Mouse (Mus musculus) gastrocnemius, adult 8-10 months (tissue): Measurements from ENCODE around the gene Fbxo46. TPM values are rescaled to one million over a fixed set of nuclear protein-coding genes. Genes with fewer than 3 reads are reported as not detected.

Source experiments
- DNase-seq, 2 experiments: peaks; one replicate each; pipeline ENCODE4 v3.0.0; 2022; ENCODE audit warnings: low spot score in 2 of 2
- microRNA-seq: library from miRNA; unstranded; fragments of <30 nt; microRNA quantifications from one replicate; pipeline ENCODE4 v1.2.0, GENCODE M21; 2022
- total RNA-seq, 4 experiments: library from RNA; stranded (reverse); gene quantifications; 2 replicates each; pipeline ENCODE4 v1.2.4; 2022

Fbxo46 gene
- total RNA-seq, 4 experiments from 2014 or later: 2.2 to 2.9 (median 2.3) TPM

DNA sequence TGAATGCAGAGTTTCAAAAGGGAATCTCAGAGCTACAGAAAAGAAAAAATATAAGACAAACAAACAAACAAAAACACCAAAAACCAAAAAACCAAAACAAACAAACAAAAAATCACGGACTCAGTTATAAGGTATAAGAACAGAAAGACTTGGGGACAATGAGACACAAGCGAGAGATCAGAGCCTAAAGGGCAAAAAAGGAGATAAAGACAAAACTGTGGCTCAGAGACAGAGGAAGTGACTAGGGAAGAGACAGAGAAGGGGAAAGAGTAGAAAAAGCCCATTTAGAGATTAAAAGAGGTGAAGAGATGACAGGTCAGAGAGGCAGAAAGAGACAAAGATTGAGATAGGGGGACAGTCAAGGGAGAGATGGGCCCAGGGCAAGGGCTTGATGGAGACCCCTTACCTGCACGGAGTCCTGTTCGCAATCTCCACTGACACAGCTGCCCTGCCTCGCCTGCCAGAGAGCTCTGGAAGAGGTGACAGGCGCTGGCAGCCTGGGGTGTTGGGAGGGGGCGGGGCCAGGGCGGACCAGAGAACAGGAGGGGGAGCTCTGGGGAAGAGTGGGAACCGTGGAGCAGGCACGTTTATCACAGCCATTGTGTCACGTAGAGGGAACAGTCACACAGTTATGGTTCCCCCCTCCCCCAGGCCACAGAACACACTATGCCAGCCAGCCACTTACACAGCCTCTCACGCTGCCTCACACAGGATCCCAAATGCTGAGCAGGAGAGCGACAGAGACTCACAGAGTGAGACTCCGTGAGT lies 46.2 kb downstream of the Fbxo46 start, which contains the start of gene Gipr:
Gipr (minus strand) TSS at position 472 of the 768 bp plus-strand sequence.
- DNase-seq: no peak

DNA sequence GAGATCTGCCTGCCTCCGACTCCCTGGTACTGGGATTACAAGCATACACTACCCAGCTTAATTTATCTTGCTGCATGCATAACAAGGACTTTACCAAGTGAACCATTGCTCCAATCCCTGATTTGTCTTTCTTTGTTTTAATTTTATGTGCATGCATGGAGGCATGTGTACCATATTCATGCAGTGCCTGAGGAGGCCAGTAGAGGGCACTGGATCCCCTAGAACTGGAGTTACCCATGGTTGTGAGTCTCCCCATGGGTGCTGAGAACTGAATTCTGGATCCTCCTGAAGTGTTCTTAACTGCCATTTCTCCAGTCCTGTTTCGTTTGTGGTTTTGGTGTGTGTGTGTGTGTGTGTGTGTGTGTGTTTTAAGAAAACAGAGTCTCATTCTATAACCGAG lies 47.3 kb downstream of the Fbxo46 start:
- no peak for DNase-seq

DNA sequence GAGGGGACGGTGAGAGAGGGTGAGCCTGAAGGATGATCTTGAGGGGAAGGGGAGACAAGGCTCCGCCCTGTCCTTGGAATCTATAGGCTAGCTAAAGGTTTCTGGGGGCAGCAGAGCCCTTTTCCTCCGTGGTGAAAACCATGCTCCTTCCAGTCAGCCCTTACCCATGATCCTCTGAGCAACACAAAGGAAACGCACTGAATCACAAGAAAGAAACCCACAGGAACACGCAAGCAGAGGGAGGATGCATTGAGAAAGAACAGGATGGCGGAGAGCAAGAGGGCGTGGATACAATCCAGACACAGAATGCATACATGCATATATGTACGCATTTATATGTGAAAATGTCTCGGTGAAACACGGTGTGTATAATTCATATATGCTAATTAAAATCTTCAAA lies 49.8 kb downstream of the Fbxo46 start:
- no peak for DNase-seq

DNA sequence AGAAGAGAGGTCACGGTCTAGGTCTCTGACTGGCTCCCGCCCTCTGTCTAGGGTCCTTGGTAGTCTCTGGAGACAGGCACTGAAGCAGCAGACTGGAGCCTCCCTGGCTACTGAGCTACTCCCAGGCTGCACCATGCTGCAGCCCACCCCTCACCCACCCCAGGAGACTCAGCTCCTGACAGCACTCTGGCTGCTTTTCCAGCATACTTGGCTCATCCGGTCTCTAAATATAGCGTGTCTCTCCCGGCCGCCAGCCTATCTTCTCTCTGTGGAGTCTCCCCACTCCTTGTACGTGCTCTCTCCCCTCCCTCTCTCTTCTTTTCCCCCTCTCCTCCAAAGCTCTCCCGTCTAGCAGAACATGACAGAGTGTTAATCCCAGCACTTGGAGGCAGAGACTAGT lies 50.5 kb downstream of the Fbxo46 start:
- no peak for DNase-seq

DNA sequence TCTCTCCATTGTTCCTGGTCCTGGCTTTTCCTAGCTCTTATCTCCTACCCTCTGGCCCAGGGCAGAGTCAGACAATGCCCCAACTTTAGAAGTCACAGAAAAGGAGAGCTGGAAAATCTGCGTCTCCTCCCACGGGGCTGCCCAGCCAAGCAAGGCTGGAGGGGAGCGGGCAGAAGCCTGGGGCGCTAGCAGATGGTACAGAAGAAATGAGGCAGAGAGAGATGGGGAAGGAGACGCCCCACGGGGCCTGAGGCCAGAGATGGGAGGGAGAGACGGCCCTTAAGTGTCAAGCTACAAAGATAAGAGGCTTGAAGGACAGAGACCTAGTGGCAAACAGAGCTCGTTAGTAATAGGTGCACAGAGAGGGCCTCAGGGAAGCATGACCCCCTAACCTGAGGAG lies 52.2 kb downstream of the Fbxo46 start:
- DNase-seq: no peak

DNA sequence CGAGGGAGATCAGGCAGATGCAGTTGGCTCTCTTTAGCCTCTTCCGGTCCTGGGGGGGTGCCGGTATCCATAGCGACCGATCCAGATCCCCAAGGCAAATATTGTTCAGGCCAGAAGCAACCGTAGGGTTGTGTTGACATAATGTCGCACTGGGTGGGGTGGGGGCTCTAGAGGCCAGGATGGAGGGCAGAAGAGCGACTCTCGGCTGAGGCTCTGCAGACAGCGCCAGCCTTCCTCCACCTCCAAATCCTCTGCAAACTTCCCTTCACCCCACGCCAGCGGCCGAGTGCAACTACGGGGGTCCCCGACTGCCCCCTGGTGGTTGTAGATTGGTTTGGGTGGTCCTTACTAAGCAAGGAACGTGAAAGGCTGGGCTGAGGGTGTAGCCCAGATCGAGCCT lies 53.2 kb downstream of the Fbxo46 start:
- peak; percentile 60 to 70 for DNase-seq

DNA sequence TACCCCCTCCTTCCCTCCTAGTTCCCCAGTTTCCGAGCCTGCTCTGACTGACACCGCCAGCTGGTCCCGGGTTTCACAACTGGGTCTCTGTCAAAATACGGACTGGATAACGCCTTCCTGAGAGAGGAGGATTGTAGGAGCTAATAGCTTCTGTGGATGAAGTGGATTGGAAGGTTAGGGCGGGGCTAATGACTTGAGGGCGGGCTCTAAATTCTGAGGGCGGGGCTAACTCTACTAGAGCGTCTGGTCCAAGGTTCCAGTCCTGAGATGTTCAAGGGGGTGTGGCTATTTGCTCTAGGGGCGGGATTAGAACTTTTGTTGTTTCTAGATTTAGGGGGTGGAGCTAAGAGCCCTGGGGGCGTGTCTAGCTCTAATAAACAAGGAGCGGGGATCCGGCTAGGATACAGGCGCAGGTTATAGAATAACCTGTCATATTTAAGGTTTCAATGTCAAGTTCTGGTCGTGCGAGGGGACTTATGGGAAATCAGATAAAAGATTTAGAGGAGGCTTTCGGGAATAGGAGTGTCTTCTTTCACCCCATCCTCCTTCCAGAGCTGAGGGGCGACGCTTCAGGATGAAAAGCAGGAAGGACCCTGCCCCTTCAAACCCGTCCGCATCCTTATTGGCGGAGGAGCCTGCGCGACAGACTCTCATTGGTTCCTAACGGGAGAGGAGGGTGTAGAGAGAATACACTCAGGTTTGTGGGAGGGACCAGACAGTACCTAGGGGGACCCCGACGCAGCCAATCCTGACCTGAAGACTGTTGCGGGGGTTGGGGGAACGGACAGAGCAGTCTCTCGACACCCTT lies 56.3 kb downstream of the Fbxo46 start, which contains the start of gene Eml2:
Eml2 (plus strand) TSS at position 714 of the 808 bp plus-strand sequence.
- peak; percentile 40 to 56 for DNase-seq

DNA sequence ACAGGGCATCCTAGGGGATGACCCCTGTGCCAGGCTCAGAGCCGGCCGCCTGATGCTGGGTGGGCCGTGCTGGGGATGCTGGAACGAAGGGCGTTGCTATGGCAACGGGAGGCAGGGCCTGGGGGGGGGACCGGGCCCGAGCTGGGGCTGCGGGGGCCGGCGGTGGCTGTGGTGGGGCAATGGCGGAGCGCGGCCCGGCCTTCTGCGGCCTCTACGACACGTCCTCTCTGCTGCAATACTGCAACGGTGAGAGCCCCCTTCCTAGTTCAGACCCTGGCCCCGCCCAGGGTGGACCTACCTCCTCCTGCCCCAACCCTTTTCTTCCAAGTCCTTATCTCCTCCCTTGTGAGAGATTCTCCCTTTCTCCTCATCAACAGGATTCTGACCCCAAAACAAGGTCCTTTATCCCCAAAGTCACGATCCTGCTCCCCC lies 56.9 kb downstream of the Fbxo46 start:
- no peak for DNase-seq

DNA sequence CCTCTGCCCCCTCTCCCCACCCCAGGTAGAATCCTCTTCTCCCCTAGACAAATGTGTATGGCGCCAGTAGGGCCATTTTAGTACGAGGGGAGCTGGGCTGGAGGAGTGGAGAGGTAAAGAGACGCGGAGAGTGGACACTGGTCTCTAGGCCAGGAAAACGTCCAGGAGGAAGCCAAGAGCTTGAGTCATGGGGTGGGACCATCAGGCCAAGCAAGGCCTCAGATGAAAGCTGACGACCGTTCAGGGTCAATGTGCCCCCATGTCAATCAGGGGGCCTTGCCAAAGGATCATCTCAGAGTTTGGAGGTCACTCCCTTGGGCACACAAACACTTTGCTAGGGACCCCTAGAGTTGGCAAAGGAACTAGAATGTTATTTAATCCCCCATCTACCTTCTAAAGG lies 57.6 kb downstream of the Fbxo46 start:
- no peak for DNase-seq

DNA sequence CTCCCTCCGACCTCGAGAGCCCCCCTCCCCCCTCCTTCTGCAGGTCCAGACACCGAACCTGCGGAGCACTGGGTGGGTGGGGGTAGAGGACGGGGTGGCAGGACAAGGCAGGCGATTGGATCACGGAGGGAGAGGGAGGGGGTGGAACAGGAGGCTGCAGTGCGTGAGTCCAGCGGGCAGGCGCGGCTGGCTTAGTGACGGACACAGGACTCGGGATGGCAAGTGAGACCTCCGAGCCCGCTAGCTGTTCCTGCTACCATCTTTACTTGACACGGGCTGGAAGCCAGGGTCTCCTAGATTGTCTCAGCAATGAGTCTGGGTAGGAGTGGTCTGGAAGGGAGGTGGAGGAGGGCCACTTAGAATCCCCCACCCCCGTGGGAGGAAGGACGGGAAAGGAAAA lies 58.4 kb downstream of the Fbxo46 start:
- no peak for DNase-seq

DNA sequence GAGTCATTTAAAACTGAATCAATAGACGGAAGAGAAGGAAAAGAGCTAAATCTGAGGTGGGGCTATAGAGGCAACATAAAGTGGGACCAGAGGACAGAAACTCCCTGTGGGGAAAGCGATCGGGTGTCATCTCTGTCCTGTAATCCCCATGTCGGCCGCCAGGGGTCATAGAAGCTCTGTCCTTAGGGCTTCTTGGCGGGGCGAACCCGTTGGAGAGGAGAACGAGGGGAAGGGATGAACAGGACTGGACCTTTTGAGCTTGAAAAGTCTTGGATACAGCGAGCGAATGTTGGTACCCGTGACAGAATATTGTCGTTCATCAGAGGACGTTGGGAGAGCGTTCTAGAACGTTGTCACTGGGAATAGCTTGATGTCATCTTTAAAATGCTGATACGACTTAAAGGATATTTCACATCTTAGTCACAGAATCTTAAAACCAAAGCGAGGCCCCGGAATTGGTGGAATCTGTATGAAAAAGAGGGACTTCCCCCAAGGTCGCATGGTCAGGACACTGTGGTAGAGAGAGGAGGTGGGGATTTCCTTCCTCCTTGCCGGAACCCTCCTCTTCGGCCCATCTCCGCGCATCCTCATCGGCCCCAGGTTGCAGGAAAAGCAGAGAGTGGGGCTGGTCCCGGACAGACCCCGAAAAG lies 58.9 kb downstream of the Fbxo46 start:
- peak; percentile 43 to 54 for DNase-seq

DNA sequence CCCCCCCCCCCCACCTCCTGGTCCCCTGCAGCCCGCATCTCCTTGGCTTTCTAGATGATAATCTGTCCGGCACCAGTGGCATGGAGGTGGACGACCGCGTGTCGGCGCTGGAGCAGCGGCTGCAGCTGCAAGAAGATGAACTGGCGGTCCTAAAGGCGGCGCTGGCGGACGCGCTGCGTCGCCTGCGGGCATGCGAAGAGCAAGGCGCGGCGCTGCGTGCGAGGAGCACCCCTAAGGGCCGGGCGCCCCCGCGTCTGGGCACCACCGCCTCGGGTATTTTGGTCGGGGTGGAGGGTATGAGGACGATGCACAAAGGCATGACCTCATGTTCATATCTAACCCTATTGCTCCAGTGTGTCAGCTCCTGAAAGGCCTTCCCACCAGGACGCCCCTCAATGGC lies 59.5 kb downstream of the Fbxo46 start:
- DNase-seq: peak in 1 of 2 experiments; percentile 59

DNA sequence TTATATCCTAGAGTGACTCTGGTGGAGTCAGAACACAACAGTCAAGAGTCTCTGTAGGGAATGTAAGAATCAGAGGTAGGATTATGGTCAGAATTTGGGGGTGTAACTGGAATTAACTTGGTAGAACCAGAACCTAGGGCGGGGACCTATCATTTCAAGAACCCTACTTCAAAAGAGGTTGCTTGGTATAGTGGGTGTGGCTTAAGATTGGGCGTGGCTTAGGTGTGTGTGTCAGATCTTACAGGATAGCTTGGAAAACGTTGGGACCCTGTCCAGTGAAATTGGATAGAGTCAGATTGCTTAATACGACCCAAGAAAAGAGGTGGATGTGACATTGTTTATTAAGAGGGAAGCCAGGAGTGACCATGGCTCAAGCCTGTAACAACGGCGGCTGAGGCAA lies 60.3 kb downstream of the Fbxo46 start:
- no peak for DNase-seq

DNA sequence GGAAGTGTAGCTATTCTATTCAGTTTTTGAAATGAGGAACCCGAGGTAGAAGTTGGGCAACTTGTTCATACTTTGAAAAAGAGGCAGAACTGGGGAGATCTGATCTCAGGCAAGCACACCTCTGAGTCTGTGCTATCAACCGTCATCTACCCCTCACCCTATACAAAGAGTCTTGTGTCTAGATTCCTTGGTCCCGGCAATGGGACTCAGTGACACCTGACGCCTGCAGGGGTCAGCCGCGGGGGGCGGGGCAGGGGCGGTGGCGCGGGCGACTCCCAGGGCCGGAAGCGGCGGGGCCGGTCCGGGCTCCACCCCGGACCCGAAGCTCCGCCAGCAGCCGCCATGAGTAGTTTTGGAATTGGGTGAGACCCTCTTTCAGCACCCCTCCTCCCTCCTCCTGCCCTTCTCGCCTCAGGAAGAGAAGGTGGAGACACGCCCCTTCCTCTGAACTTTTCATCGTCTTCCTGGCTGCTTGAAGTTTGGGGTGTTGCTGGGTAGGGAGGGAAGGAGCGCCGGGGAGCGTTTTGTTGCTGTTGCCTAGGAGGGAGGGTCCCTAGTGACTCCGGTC lies 61.3 kb downstream of the Fbxo46 start:
- DNase-seq: no peak

DNA sequence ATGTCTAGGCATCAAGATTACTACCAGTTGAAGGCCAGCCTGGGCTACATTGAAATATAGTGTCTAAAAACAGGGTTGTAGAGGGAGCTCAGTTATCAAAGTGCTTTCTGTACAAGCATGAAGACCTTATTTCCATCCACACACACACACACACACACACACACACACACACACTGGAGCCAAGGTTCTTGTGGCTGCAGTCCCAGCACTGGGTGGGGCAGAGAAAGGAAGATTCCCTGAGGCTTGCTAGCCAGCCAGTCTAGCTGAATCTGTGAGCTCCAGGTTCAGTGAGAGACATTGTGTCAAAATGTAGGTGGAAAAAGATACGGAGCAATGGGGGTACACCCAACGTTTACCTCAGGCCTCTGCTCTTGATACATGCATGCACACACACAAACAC lies 64.6 kb downstream of the Fbxo46 start:
- DNase-seq: no peak

DNA sequence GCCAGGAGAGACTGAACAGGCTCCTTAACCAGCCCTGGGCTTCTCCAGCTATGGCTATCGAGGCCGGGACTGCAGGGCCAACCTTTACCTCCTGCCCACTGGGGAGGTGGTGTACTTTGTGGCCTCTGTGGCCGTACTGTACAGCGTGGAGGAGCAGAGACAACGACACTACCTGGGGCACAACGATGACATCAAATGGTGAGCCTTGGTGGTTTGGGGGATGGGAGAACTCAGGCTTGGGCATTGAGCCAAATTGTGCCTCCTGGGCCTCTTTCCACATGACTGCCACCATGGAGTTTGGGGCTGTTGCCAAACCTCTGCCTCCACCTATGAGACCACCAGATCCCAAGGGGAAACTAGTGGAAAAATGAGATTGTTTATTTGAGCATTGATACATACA lies 65.1 kb downstream of the Fbxo46 start:
- DNase-seq: no peak

Small RNA genes lying within 50 kb of the gene (microRNA-seq; reads per million reads assigned to microRNA genes)
- gene Mir3100: 10.8 reads per million, percentile 6 among the genes with 10 or more reads in this experiment
- gene Mir330: 107 reads per million, percentile 51 among the genes with 10 or more reads in this experiment

Other genes starting within 250 kb of the Fbxo46 start
- under 1 TPM in 2 of 4 experiments, not detected in 2; 0.39 to 0.45 TPM for gene Pglyrp1, start 248.5 kb upstream of the Fbxo46 start, total RNA-seq
- 1 to 10 TPM; 4.0 to 5.6 (median 4.7) TPM for gene Ccdc61, start 209.4 kb upstream of the Fbxo46 start, total RNA-seq
- gene Nova2, start 194.0 kb upstream of the Fbxo46 start, total RNA-seq: 1 to 10 TPM in 1 of 4 experiments, under 1 TPM in 3; 0.63 to 1.4 (median 0.97) TPM
- gene Nanos2, start 132.5 kb upstream of the Fbxo46 start, total RNA-seq: not detected
- 10 to 100 TPM in 2 of 4 experiments, 1 to 10 TPM in 2; 8.0 to 10.6 (median 9.9) TPM for gene Mypop, start 128.6 kb upstream of the Fbxo46 start, total RNA-seq
- gene Irf2bp1, start 115.8 kb upstream of the Fbxo46 start, total RNA-seq: 10 to 100 TPM; 19.3 to 20.7 (median 19.7) TPM
- not detected for gene Foxa3, start 96.3 kb upstream of the Fbxo46 start, total RNA-seq
- 10 to 100 TPM; 70.2 to 93.3 (median 83.6) TPM for gene Sympk, start 95.5 kb upstream of the Fbxo46 start, total RNA-seq
- gene Rsph6a, start 65.2 kb upstream of the Fbxo46 start, total RNA-seq: not detected
- 10 to 100 TPM; 34.9 to 41.8 (median 39.9) TPM for gene Dmwd, start 43.6 kb upstream of the Fbxo46 start, total RNA-seq
- gene Dmpk, start 36.0 kb upstream of the Fbxo46 start, total RNA-seq: 100 to 1,000 TPM; 235 to 255 (median 240) TPM
- gene Six5, start 25.3 kb upstream of the Fbxo46 start, total RNA-seq: 1 to 10 TPM; 1.5 to 2.0 (median 1.7) TPM
- not detected for gene Gm4969, start 1.5 kb upstream of the Fbxo46 start, total RNA-seq
- gene Qpctl, start 29.4 kb downstream of the Fbxo46 start, total RNA-seq: 1 to 10 TPM; 1.6 to 2.3 (median 1.9) TPM
- gene Snrpd2, start 29.9 kb downstream of the Fbxo46 start, total RNA-seq: 10 to 100 TPM; 50.6 to 59.4 (median 57.3) TPM
- under 1 TPM in 1 of 4 experiments, not detected in 3; 0.13 TPM for gene Gipr, start 46.3 kb downstream of the Fbxo46 start, total RNA-seq
- gene Eml2, start 56.6 kb downstream of the Fbxo46 start, total RNA-seq: 10 to 100 TPM; 10.9 to 15.9 (median 12.9) TPM
- 1 to 10 TPM in 3 of 4 experiments, under 1 TPM in 1; 0.72 to 1.7 (median 1.2) TPM for gene Gpr4, start 92.7 kb downstream of the Fbxo46 start, total RNA-seq
- gene Opa3, start 108.5 kb downstream of the Fbxo46 start, total RNA-seq: 10 to 100 TPM; 36.1 to 52.8 (median 43.3) TPM
- 10 to 100 TPM in 3 of 4 experiments, 1 to 10 TPM in 1; 7.1 to 19.7 (median 15.0) TPM for gene Vasp, start 152.0 kb downstream of the Fbxo46 start, total RNA-seq
- under 1 TPM in 2 of 4 experiments, not detected in 2; 0.40 to 0.80 TPM for gene Ppm1n, start 160.2 kb downstream of the Fbxo46 start, total RNA-seq
- gene Rtn2, start 162.8 kb downstream of the Fbxo46 start, total RNA-seq: 1,000 to 10,000 TPM; 1,093 to 1,223 (median 1,133) TPM
- under 1 TPM; 0.16 to 0.86 (median 0.30) TPM for gene Fosb, start 190.2 kb downstream of the Fbxo46 start, total RNA-seq
- gene Ercc1, start 224.9 kb downstream of the Fbxo46 start, total RNA-seq: 10 to 100 TPM; 27.1 to 33.7 (median 28.7) TPM
- gene Cd3eap, start 239.6 kb downstream of the Fbxo46 start, total RNA-seq: 10 to 100 TPM in 3 of 4 experiments, 1 to 10 TPM in 1; 8.9 to 13.9 (median 11.2) TPM
- 1 to 10 TPM; 2.8 to 6.3 (median 4.1) TPM for gene Ppp1r13l, start 239.9 kb downstream of the Fbxo46 start, total RNA-seq